Mouse (Mus musculus): ENCODE results near the gene Anks1b.

DNA sequence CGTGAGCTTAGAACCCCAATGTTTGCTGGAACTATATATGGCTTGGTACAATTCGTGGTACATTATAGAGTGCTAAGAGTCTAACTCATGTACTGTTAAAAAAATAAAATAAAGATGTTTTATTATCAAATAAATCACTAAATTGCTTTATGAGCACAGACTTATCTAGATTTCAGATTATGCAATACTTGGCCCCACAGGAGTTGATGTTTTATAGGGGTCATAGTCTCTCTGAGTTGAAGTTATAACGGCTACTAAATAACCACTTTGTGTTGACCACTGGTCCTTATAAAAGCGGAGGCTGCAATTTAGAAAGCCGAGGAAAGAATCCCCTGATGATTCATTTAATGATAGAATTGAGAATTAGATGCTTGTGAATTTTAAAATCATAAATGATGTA is 323.6 kb downstream of the Anks1b start:
- no peak for TF ChIP-seq EP300 (IDR thresholded peaks at IDR 0.05; ENCODE audit: low read depth in 1 of 2, low read length in 2 of 2)
- no peak for TF ChIP-seq TCF12 (IDR thresholded peaks at IDR 0.05; ENCODE audit: low read depth, low read length)
- no peak for TF ChIP-seq RCOR1 (IDR thresholded peaks at IDR 0.05; ENCODE audit: low read depth, low read length)
- TF ChIP-seq POLR2A (IDR thresholded peaks at IDR 0.05; ENCODE audit: control insufficient read depth in 1 of 2, insufficient read depth in 1 of 2, low read depth in 1 of 2, low read length in 2 of 2, poor library complexity in 1 of 2): no peak
- no peak for TF ChIP-seq MAFK (IDR thresholded peaks at IDR 0.05; ENCODE audit: borderline replicate concordance, low read depth, low read length)
- no peak for TF ChIP-seq SMC3 (IDR thresholded peaks at IDR 0.05; ENCODE audit: low read depth, low read length)
- no peak for TF ChIP-seq CTCF (IDR thresholded peaks at IDR 0.05 in 2 of 3, conservative IDR thresholded peaks at IDR 0.05 in 1 of 3; ENCODE audit: control insufficient read depth in 1 of 3, insufficient read depth in 1 of 3, low read depth in 2 of 3, low read length in 3 of 3, poor library complexity in 1 of 3, severe bottlenecking in 1 of 3)
- no peak for TF ChIP-seq HCFC1 (IDR thresholded peaks at IDR 0.05; ENCODE audit: low read depth, low read length)
- no peak for TF ChIP-seq JUND (IDR thresholded peaks at IDR 0.05; ENCODE audit: low read depth, low read length)
- no peak for TF ChIP-seq NRF1 (IDR thresholded peaks at IDR 0.05; ENCODE audit: insufficient read depth, low read depth, low read length, poor library complexity, severe bottlenecking)
- no peak for TF ChIP-seq SIN3A (IDR thresholded peaks at IDR 0.05; ENCODE audit: low read length)
- no peak for TF ChIP-seq ZNF384 (IDR thresholded peaks at IDR 0.05; ENCODE audit: low read depth, low read length)
